Mouse (Mus musculus): ENCODE results near the gene P2rx3.

Gene P2rx3

DNA sequence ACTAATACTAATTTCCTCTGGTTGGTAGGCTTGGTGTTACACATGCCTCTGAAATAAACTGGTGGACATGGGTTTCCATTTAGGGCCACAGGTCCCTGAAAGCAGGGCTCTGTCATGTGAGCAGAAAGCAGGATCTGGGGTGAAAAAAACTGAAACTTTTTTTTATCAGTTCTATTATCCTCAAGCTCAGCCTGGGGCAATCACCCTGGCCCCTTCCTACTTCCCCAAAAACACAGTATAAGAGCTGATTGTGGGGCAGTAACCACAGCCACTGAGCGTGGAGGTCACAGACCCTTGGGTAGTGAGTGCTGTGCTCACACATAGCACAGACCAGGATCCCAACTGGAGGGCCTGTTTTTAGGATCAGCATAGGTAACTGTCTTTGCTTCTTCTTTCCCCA, 49.3 kb downstream of the P2rx3 start, which contains the start of gene Prg3:
Gene Prg3, plus strand, starts transcription at position 286 of the 400 bp plus-strand sequence.
- no peak for DNase-seq (ENCODE audit: low read depth, low spot score)

GRCm38 (mm10) chr2:84980188-84980587, 57.1 kb downstream of the P2rx3 start, which contains the start of gene Prg2:
Prg2 (plus strand) TSS chr2:84980461.
- DNase-seq (ENCODE audit: low read depth, low spot score) = no peak

DNA sequence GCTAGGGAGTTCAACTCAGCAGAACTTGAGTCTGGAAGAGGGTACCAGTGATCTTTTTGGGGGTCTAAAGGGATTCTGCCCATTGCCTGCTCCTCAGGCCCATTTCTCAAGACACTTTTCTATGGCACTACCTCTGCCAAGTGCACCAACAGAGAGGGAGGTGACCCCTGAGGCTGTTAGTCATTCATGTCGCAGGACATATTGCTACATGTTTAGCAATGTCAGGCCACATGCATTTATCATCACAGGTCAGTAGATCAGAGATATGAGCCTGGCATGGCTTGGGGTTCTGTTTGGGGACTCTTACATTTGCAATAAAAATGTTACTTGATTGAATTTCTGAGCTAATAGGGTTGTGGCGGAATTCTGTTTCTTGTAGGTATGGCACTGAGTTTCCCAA, 61.7 kb downstream of the P2rx3 start:
- DNase-seq (ENCODE audit: low read depth, low spot score) = no peak

DNA sequence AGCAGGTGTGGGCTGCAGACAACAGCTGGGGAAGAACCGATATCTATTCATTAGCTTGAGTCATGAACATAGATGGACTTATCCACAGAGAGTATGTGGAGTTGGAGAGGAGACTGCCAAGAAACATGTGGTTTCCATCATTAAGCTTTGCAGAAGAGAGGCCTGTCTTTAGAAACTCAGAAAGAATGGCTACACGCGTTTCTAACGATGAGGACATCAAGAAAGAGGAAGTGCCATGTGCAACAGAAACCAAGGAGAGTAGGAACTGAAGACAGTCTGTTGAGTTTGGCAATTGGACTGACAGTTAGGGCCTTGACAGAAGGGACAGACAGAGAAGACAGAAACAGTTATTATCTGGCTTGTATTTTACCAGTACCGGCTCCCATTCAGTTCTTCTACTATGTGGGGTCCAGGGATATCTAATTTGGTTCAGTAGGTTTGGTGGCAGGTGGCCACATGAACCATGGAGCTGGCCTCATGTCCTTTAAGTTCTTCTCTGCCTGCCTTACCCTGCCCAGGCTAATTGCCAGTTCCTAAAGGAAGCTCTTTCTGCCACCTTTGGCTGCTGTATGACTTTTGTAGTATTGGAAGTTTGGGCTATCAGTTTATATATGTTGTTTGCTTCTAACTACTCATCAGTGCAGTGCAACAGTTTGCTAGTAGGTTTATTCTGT, 69.8 kb downstream of the P2rx3 start:
- no peak for DNase-seq (ENCODE audit: low read depth, low spot score)

DNA sequence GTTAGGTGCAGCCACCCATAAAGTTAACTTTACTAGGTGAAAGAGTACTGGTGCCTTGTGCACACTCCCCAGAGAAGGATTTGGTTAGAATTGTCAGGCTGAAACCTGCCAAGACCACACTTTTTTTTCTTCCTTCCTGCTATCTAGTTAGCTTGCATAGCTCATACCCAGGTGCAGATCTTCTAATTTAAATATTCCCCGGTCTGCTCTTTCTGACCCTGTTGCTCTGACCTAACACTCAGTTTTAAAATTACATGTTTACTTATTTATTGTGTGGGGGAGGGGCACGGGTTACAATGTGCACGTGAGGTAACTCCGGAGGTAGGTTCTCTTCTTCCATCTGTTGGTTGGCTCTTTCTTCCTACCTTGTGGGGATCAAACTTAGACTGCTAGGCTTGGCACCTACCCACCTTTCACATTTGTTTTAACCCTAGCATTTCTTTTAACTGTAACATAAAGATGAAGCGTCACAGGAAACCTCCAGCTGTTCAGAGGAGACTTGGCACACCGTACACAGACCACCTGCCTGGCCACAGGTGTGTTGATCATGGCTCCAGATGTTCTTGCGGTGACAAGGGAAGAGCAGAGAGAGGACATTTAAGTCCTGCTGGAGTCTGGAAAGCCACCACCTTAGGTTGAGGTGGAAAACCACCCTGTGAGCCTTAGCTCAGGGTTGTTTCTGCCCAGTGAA, 73.0 kb downstream of the P2rx3 start:
- DNase-seq (ENCODE audit: low read depth, low spot score) = no peak

- DNase-seq (ENCODE audit: low read depth, low spot score) = no peak
Measured at GRCm38 (mm10) chr2:84962906-84963507, 74.3 kb downstream of the P2rx3 start.

GRCm38 (mm10) chr2:84961901-84962300, 75.4 kb downstream of the P2rx3 start:
- no peak for DNase-seq (ENCODE audit: low read depth, low spot score)

- no peak for DNase-seq (ENCODE audit: low read depth, low spot score)
Measured at GRCm38 (mm10) chr2:84961300-84961699, 76.0 kb downstream of the P2rx3 start.

- DNase-seq (ENCODE audit: low read depth, low spot score) = no peak
Measured at GRCm38 (mm10) chr2:84958588-84959264, 78.5 kb downstream of the P2rx3 start.

GRCm38 (mm10) chr2:84956274-84956673, 81.0 kb downstream of the P2rx3 start:
- peak; percentile 41 for DNase-seq (ENCODE audit: low read depth, low spot score)

DNA sequence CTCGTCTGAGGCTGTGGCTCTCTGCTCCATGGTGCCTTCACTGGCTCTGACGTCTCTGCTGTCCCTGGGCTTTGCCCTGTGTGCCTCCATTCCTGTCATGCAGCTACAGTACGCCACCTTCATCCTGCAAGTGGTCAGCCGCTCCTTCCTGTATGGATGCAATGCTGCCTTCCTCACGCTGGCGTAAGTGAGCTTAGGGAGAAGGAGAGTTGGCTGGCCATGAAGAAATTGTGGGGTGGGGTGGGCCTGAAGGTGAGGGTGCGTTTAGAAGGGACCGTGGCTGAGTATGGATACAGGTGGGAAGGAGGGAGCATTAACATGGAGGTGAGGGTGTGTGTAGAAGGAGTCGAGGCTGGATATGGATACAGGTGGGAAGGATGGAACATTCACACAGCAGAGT, 81.8 kb downstream of the P2rx3 start:
- no peak for DNase-seq (ENCODE audit: low read depth, low spot score)

DNA sequence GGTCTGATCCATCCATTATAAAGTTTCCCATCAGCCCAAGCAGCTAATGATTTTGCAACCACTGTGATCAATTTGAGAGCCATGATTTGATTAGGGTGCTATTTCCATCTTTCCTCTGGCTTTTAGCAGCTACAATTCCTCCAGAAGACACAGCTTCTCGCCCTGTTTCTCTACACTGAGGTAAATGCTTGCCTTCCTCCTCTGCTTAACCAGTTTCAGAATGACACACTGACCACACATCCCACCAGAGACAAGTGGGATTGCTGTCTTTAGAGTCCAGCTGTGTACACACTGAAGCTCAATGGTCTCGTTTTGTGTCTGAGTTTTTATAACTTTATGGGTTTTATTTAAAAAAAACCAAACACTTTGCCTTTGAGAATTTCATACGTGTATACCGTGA, 84.6 kb downstream of the P2rx3 start:
- DNase-seq (ENCODE audit: low read depth, low spot score) = no peak

DNA sequence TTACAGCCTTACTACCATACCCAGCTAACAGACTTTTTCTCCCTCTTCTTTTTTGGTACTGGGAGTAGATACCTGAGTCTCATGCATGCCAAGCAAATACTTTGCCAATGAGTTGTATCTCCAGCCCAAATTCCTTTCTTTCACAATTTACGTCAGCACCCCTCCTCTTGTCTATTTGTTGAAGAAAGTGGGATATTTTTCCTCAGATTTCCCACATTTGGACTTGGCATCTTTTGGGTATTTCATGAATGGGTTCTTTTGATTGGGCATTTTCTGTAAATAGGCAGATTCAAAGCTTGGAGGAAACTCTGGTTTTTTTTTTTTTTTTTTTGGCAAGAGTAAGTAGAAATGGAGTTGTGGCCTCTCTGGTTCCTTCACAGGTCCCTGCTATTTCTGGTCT, 85.0 kb downstream of the P2rx3 start:
- no peak for DNase-seq (ENCODE audit: low read depth, low spot score)

DNA sequence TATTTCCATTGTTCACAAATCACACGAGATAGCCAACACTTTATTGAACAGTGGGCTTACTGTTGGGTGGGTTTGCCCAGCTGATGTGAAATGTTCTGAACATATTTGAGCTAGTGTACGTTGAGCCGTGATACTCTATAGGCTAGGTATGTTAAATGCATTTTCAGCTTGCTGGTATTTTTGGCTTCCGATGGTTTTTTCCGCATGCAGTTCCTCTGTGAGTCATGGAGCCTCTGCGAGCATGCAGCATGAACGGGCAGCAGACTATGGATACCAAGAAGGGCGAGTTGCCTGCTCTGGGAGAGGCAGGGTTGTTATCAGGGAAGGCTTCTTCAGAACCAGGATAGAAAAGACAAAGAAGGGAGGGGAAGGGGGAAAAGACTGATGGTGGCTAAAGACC, 86.2 kb downstream of the P2rx3 start:
- no peak for DNase-seq (ENCODE audit: low read depth, low spot score)

GRCm38 (mm10) chr2:84948721-84949120, 88.5 kb downstream of the P2rx3 start:
- no peak for DNase-seq (ENCODE audit: low read depth, low spot score)

Data from CD4-positive helper T cell, adult 2 months (primary cell).